Mouse (Mus musculus) urinary bladder, postnatal 36 days (tissue): ENCODE results near the gene Cyp11a1.

ENCODE experiments used
- DNase-seq, 2 experiments: peaks; one replicate each; pipeline ENCODE4 v3.0.0; 2022; ENCODE audit warnings: low spot score in 2 of 2, mixed read lengths in 1 of 2

The Cyp11a1 gene

DNA sequence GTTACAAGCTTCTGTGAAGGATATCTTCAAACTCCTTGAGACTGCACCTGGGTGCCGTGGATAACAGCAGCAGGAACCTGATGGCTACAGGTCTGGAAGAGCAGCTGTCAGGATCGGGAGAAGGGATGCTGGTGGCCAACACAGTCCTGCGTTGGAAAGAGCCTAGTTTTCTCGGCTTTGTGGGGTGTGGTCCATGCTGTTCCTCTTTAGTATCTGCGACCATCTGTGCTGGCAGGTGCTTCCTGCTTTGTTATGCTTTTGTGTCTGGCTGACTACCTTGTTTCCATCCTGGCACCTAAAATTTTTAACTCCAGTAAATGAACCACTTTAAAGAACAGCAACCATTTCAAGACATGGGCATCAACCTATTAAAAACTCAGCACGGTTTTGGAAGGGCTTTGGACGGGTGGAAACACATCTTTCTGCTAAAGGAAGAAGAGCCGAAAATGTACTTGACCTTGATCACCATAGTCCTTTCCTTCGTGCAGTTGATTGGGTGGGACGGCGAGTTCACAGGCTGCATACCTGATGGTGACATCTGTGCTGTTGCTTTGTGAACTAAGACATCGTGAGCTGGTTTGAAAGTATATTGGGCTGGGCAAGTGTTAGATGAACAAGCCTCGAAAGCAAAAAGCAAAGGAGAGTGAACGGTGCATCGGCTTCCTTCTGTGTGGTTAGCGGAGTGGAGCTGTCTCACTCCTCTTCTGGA is at the start of gene Cyp11a1:
Gene Cyp11a1, plus strand, starts transcription at position 659 of the 709 bp plus-strand sequence.
- DNase-seq = no peak

DNA sequence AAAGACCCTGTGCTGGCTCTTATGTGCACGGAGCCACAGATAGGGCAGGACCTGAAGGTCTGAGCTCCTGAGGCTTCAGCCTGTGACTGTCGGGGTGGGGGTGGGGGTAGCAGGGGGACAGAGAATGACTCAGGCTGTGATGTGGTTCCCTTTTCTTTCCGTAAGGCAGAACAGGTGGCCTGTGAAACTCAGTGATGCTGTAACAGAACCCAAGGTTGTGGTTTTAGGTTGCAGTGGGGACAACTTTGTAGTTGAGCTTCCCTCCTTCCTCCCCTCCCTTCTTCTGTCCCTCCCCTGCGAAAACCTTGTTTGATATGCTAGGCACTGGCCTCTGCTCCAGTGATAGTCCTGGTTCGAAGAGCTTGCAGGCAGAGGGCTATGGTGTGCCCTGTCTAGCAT is 49.4 kb upstream of the Cyp11a1 start:
- no peak for DNase-seq

DNA sequence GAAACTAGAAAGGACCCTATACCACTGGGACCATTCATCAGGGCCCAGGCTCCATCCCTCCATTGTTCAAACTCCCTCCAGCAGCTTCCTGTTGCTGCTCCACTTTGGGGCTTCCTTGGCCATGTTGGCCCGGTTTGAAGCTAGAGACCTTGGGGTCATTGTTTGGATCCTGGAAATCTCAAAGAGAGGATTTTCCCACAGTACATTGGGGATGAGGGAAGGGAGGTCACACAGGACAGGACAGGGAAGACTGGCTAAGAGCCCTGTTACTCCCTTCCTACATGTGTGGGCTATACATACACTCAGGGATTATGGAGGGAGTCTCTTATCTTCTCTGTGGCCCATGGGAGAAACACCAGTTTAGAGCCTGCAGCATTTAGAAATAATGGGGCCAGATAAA is 47.6 kb upstream of the Cyp11a1 start:
- no peak for DNase-seq

DNA sequence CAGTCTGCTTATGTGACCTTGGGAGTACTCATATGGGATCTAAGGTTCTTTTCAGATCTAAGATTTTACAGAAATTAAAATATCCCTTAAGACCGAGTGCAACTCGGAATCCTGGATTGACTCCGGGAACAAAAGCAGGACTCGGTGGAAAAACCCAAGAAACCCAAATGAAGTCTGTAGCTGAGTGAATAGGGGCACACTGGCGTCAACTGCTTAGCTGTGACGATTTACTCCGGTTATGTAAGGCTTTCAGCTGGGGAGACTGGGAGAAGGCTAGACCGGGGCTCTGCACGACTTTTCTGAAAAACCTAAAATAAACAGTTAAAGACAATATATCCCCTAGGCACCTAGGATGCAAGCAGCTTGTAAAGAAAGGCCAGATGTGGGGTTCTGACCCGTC is 46.8 kb upstream of the Cyp11a1 start:
- no peak for DNase-seq

DNA sequence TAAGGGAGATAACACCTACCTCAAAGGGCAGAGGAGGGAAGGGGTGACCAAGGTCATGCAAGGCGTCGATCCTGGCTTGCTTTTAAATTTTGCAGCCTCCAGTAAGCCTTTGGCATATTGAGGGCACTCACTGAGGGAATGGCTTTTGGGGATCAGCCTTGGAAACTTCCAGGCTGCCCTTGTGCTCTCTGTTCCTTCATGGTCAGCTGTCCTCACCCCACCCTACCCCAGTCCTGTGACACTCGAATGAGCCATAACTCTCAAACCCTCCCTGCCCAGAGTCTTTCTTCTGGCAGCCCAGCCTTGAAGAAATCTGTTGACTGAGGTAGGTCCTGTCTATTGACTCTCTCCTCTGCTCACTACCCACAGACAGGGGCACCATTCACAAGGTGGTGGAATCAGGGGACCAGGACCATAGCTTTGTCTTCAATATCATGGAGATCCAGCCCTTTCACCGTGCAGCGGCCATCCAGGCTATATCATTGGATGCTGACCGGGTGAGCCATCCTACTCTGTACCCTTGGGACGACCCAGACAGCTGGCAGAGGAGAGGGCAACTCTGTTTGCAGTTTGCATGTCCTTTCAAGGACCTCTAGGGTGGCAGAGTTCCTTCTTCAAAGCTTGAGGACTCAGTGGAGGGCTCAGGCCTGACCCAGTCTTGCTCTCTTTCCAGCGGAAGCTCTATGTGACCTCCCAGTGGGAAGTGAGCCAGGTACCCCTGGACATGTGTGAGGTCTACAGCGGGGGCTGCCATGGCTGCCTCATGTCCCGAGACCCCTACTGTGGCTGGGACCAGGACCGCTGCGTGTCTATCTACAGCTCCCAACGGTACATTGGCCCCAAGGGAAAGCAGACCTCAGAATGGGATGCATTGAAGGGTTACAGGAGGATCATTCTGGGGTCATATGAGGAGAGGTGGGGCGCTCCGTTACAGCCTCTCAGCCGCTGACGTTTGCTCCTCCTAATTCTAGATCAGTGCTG is 46.0 kb upstream of the Cyp11a1 start:
- DNase-seq = no peak

DNA sequence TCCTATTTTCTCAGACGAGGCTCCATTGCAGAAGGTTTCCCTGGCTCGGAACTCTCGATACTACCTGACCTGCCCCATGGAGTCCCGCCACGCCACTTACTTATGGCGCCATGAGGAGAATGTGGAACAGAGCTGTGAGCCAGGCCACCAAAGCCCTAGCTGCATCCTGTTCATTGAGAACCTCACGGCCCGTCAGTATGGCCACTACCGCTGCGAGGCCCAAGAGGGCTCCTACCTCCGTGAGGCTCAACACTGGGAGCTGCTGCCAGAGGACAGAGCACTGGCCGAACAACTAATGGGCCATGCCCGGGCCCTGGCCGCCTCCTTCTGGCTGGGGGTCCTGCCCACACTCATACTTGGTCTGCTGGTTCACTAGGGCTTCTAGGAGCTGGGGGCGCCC is 45.0 kb upstream of the Cyp11a1 start:
- DNase-seq = no peak

DNA sequence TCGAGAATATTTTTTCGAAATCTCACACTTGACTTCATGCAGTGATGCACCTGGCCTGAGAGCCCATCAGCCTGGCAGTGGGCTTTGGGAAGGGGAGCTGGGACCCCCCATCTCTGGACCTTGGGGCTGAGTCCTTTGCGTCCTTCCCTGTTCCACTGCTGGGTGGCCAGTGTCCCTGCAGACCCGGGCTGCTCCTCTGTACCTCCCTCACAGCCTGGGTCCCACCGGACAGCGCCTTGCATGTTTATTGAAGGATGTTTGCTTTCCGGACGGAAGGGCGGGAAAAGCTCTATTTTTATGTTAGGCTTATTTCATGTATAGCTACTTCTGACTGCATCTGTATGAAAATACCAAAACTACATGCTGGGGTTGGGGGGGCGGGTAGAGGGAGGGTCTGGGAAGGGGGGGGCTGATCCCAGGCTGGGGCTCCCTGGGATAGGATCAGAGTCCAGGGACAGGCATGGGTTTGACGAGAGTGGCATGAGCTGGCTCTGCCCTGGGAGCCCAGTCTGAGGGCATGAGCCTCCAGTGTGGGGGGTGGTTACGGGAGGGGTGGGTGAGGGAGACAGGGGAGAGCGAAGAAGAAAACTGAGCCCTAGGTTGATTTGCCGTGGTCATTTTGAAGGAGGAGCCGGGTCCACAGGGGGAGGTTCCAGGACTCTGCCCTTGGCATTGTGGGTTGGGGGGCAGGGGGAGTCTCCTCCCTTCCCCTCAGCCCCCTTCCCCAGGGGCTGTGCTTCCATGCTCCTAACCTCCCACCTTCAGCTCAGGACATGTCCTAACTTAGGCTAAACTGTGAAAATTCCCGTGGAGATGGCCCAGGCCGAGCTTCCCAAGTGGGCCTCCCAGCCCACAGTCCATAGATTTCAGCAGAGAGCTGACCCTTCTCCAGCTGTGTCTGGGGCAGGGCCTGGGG is 44.1 kb upstream of the Cyp11a1 start:
- no peak for DNase-seq

DNA sequence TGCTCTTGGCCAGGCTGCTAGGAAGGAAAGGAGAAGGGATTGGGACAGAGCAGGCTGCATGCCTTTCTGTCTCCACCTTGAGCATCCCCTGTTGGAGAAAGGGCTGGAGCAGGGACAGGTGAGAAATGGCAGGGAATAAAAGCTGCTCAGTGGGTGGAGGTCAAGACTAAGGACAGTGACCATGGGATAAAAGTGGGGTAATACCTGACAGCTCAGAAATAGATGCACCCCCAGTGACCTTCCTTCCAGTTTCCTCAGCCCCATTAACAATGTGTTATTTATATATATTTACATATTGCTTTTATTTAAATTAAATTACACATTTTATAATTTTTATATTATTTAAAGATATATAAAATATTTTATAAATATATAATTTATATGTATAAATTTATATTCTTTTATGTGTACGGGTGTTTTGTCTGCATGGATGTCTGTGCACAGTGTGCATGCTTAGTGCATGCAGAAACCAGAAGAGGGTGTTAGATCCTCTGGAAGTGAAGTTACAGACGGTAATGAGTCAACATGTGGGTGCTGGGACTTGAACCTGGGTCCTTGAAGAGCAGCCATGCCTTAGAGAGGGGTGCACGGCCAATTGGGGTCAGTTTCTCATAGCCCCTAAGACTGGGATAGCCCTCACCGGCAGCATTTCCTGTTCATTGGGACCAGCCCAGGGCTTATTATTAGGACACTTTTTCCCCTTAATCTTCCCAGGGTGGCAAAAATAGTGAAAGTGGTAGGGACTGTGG is 42.8 kb upstream of the Cyp11a1 start:
- no peak for DNase-seq

DNA sequence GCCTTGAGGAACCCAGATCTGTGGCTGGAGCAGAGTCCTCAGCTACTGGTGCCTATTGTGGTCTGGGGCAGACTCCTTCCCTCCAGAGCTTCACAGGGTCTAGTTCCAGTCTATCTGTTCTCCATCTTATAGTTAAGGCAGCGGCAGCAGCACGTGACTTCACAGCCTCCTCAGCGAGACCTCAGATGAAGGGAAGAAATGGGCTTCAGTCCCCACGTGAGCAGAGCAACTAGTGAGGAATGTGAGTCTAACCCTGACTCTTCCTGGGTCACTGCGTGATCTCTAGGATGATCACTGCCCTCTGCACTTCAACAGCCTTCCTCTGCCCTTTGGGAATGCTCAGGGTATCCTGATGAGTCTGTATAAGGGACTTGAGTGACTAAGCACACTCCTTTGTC is 42.2 kb upstream of the Cyp11a1 start:
- no peak for DNase-seq

DNA sequence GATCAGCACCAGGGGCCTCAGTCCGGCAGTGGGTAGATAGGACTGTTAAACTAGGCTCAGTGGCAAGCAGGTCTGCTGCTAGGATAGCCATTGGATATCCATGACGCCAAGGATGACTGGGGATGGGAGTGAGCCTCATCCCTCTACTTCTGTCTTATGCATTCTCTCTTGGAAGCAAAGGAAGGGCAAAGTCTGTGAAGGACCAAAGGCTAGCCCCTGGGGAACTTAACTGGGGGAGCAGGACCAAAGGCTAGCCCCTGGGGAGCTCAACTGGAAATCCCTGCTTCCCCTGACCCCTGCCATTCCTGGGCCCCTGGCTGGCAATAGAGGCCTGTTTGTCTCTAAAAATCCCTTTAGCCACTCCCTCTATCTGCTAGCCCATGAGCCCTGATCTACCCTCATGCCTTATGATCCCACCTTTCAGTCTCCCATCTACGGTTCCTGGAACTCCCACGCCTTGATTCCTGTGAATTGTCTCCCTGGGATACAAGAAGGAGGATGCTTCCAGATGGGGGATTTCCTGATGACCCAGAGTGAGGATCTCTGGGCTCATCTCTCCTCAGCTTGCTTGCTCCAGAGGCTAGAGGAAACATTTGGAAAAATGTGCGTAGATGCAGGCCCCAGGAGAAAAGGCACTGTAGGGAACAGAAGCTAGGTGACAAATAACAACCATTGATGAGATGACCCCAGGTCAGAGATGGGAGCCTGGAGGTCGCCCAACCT is 41.5 kb upstream of the Cyp11a1 start:
- DNase-seq = no peak

DNA sequence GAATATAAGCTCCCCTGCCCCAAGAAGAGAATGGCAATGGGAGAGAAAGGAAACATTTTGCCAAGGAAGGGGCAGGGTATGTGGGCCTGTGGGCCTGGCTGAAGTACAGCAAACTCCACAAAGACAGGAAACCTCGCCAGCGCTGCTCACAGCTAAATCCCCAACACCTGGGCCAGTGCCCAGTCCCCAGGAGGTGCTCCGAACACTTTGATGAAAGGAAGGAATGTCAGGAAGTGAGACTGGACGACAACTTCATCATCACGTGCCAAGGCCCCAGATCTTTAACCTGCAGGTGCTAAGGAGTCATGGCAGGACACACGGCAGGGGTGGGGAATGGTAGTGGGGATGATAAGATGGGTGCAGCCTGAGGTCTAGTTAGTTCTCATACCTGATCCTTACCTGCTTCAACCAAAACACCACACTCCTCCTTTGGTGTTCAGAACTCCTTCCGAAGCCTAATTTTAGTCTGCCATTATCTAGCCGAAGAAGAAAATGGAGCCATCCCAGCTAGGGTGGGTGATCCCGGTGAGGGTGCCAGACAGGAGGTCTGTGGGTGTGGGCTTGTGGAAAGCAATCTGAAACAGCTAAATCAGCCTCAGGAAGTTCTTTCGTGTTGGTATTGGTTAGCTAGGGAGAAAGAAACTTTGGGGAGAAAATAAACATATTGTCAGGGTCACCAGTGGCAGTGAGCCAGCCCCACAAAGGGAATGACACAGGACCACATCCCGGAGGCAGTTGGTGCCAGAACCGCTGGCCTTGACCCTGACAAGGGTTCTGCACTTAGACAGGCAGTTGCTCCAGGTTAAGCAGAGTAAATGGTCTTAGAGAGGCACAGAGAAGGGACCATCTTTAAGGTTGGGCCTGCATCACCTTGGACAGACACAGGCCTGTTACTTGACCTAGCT is 40.7 kb upstream of the Cyp11a1 start:
- DNase-seq = no peak

DNA sequence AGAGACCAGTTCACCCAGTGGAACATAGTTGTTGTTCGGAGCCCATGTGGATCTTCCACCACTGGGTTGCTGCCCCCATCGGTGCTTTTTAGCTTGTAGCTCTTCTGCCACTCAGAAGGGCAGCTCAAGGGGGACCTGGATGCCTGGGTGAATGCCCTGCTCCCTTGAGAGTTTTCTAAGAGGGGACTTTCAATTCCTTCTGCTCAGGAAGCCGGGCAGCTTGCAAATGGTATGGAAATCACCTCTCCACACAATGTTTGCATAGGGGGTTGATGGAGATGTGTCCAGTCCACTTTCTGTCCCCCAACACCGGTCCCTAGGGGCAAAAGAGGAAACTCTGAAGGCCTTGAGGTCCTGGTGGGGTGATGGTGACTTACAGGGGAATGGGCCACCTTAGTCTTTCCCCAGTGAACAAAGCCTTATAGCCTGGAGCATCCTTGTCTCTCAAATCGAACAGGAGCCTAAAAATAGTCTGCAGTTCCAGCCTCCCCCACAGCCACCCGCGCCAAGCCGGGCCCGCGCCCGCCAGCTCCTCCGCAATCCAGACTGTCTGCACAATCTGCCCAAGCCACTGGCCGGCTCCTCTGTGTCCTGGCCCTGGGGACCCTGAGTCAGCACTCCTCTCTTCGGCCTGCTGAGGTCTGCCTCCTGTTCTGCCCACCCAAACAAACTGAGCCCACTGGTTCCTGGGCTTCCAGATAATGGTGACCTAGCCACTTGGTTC is 38.8 kb upstream of the Cyp11a1 start:
- no peak for DNase-seq

DNA sequence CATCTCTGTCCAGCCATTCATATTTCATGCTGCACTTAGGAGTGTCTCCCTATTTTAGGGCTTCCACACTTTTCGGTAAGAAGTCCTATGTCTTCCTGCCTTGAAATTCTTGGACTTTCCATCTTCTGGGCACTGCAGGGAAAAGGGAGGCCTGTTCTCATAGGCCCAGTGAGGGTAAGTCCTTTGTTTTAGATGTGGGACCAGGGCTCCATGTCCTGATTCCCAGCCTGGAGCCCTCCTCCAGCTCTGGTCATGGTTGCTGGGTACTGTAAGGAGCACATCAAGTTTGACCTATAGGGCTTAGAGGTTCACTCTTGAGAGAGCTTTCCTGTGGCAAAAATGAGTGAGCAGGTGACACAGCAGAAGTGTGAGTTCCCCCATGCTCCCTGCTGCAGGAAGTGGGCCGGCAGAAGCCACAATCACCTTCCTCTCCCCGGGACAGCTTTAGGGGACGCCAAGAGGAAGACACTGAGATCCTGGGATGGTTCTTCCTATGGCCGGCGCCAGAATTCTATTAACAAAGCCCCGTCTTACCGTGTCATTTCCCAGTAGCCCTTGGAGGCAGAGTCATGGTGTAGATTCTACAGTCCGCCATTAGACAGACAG is 37.9 kb upstream of the Cyp11a1 start:
- DNase-seq = no peak

DNA sequence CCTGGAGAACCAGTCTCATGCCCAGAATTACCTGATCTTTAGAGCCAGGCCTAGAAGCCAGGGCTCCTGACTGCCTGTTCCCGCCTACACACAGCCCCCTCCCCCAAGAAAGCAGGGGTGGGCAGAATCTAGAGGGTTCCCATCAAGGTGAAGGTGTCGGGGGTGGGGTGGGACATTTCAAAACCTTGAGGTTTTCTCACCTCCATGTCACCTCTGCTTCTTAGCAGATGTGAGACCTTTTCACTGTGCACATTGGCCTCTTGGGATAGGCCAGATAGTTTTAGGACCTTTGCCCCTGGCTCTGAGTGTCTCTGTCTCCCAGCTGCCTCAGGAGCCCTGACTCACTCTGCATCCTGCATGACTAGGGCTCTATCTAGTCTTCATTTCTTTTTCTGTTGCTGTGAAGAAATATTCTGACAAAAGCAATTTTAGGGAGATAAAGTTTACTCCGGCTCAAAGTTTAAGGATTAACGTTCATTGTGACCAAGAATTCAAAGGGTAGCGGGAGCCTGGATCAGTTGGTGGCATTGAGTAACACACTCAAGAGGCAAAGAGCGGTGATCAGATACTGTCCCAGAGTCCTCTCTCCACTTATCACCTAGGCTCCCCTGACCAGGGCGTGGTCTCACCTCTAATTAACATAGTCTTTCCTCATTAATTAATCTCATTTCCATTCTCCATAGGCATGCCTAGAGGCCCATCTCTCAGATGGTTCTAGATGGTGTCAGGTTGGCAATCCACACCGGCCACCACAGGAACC is 37.2 kb upstream of the Cyp11a1 start:
- DNase-seq = no peak

DNA sequence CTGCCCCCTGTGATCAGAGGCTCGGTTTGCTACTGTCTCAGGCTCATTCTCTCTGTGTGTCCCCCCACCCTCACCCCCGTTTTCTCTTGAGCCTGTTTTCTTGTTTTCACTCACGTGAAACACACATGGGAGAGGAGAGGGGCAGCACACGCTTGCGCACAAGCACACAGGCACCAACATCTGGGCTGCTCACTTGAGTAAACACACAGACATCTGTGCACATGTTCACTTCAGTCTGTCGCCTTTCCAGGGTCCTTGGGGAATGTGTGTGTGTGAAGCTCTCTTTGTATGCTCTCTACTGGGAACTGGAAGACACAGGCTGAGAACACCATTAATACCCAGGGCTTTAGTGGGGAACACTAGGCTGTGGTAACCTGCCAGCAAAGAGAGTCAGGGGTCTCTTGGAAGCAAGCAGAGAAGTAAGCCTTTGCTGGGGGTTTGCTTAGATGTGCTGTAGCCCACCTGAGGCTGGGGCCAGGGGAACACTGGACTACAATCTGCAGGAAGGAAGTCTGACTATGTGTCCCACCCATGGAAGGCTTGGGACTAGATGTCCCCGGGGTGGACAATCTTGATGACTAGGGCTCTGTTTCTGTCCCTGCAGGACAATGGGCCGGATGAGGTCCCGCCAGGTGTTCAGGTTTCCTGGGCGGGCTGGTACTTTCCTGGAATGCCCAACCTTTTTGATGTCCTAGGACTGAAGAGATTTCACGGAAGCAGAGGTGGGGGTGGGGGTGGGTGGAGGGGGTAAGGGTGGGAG is 36.3 kb upstream of the Cyp11a1 start:
- DNase-seq = peak in 1 of 2 experiments; percentile 33

DNA sequence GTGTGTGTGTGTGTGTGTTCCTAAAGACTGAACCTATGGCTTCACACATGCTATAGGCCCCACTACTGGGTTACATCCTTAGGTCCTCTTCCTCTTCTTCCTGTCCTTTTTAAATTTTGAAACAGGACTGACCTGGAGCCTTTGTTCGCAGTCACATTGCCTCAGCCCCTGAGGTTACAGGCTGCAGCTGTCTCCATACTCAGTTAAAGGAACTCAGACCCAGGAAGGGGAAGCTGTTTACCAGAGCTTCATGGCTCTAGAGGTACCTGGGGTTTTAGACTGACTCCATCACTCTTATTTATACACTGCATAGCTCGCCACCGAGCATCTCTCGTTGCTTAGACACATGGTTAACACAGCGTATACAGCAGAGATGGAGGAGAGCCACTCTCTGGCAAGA is 34.8 kb upstream of the Cyp11a1 start:
- no peak for DNase-seq

DNA sequence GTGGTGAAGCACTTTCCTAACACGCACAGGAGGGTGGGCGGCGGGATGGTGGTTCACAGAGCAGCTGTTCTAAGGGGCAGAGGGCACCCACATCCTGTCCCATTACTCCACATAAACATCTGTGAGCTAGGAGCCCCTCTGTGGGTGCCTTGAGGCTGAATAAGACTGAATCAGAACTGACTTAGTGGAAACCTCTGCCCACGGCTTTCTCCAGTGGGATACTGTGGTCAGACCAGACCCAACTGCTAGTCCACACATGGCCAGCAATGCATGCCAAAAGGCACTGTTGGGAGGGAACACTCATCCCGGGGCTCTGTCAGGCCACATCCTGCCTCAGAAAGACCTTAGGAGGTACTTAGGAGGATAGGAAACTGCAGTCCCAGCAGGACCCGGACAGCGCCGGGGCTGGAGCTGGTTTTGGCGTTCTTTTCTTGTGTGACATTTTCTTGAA is 34.0 kb upstream of the Cyp11a1 start:
- DNase-seq = no peak
